Mouse (Mus musculus): Measurements from ENCODE around the gene Vill. TPM values are rescaled to one million over a fixed set of nuclear protein-coding genes. Genes with fewer than 3 reads are reported as not detected.

Gene Vill
- polyA plus RNA-seq, 1 experiment from 2014 or later = 13.7 TPM

DNA sequence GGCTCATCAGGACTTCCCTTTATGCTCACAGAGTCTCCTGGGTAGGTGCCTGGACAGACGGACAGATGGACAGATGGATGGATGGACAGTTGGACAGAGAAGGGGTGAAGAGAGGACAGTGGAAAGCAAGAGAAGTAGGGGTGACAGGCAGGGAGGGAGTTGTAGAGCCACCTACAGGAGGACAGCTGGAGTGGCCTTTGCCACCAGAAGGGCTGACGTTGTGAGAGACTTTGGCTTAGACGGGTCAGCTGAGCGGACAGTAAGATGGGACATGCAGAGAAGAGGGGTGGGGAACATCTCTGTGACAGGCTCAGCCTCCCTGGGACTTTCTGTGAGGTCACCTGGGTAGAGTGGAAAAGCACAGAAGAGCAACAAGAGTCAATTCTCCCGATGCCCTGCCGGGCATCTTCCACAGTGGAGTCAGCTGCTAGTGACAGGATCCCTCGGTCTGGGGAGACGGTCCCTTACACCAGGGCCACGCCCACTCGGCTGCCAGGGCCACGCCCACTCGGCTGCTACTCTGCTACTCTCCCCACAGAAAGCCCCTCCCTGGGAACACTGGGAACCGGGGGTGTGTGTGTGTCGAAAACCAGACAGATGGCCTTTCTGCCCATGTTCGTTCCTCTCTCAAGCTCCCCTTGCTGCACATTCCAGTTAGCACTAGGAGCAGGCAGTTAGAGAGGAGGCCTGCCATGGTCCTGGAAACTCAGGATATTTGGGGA is 47.8 kb downstream of the Vill start:
- no peak overlapping the region for H3K4me2 ChIP-seq (ENCODE audit: low read depth, low read length)
- no peak for ATAC-seq
- no peak overlapping the region for H3K27ac ChIP-seq (ENCODE audit: low read length)
- H3K36me3 ChIP-seq (ENCODE audit: control insufficient read depth, insufficient read depth, low read length) = no peaks in the 10 kb centered on the region
- H3K9me3 ChIP-seq (ENCODE audit: control insufficient read depth, low read length) = no peaks in the 10 kb centered on the region
- H3K4me1 ChIP-seq (ENCODE audit: control insufficient read depth, insufficient read depth, low read length) = peaks cover 5% of the 10 kb centered on the region; the same call in 1 of the 2 replicates
- H3K27me3 ChIP-seq (replicated peaks; ENCODE audit: control insufficient read depth, insufficient read depth, low read length) = no peaks in the 10 kb centered on the region
- H3K4me3 ChIP-seq (ENCODE audit: low read length) = no peak overlapping the region
- no peak overlapping the region for H3K9ac ChIP-seq (ENCODE audit: low read depth, low read length)
- 17% methylated on average over 15 of the region's 15 CpGs for WGBS

DNA sequence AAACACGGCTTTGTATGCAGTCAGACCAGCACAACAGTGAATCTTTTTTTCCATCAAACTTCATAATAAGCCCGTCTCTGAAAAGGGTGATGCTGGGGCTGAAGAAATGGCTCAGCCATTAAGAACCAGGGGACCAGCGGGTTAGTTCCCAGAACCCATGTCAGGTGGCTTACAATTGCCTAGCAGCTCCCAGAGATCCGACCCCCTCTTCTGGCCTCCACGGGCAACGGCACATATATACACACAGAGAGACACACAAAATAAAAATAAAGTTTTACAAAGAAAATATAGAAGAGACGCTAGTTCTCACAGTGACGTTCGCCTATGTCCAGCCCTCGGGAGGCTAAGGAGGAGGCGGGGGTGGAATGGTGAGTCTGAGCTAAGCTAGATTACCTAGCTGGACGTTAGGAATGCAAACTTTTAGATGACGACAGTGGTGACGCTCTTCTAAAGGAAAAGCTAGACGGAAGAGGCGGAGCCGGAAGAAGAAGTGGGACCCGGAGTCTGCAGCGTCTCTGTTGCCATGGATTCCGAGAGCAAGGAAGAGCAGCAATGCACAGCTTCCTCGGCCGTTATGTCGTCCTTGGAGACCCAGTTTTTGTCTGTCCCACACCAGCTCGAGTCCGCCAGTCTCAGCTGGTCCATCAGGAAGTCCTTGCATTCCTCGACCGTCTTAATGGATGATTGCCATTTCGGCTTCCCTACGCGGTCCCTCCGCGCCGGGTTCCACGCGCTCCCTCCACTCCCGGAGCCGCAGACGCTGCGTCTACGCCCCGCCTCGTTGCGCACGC is 49.6 kb downstream of the Vill start, which contains the start of gene Dlec1:
Gene Dlec1 (plus strand): TSS at position 487 of the 791 bp plus-strand sequence.
- H3K27me3 ChIP-seq (replicated peaks; ENCODE audit: control insufficient read depth, insufficient read depth, low read length) = no peaks in the 10 kb centered on the region
- peak within 1 kb of the TSS; percentile 50 for H3K9ac ChIP-seq (ENCODE audit: low read depth, low read length)
- H3K9me3 ChIP-seq (ENCODE audit: control insufficient read depth, low read length) = no peaks in the 10 kb centered on the region
- H3K4me2 ChIP-seq (ENCODE audit: low read depth, low read length) = peak within 1 kb of the TSS; percentile 84
- peak within 1 kb of the TSS; percentile 10; the same call in 1 of the 2 replicates for H3K27ac ChIP-seq (ENCODE audit: low read length)
- 3% methylated on average over 44 of the region's 44 CpGs for WGBS
- H3K36me3 ChIP-seq (ENCODE audit: control insufficient read depth, insufficient read depth, low read length) = no peaks in the 10 kb centered on the region
- peak; percentile 91 for ATAC-seq
- peaks cover 5% of the 10 kb centered on the region; the same call in 1 of the 2 replicates for H3K4me1 ChIP-seq (ENCODE audit: control insufficient read depth, insufficient read depth, low read length)
- H3K4me3 ChIP-seq (ENCODE audit: low read length) = peak within 1 kb of the TSS; percentile 65

DNA sequence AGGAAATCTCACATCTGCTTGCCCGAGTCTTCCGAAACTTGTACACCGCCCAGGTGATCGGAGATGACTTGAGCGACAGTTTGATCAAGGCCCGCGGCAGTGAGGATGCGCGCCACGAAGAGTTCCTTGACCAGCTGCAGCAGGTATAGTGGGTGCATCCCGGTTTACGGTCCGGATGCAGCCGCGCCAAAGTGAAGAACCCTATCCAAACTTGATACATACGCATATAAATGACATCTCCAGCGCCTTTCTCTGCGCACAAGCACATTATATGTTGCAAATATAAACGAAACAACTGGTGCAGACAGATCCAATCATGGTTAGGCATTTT is 50.2 kb downstream of the Vill start:
- ATAC-seq = no peak; the same call in 1 of the 2 replicates
- H3K27ac ChIP-seq (ENCODE audit: low read length) = no peak overlapping the region
- 4% methylated on average over 19 of the region's 19 CpGs for WGBS
- H3K9me3 ChIP-seq (ENCODE audit: control insufficient read depth, low read length) = 0 out of 2 replicates have a peak, but pooled peaks cover 3% of the 10 kb centered on the region
- no peaks in the 10 kb centered on the region for H3K27me3 ChIP-seq (replicated peaks; ENCODE audit: control insufficient read depth, insufficient read depth, low read length)
- peak overlapping the region; percentile 84 for H3K4me2 ChIP-seq (ENCODE audit: low read depth, low read length)
- H3K9ac ChIP-seq (ENCODE audit: low read depth, low read length) = peak overlapping the region; percentile 50
- H3K36me3 ChIP-seq (ENCODE audit: control insufficient read depth, insufficient read depth, low read length) = no peaks in the 10 kb centered on the region
- H3K4me1 ChIP-seq (ENCODE audit: control insufficient read depth, insufficient read depth, low read length) = peaks cover 5% of the 10 kb centered on the region; the same call in 1 of the 2 replicates
- H3K4me3 ChIP-seq (ENCODE audit: low read length) = peak overlapping the region; percentile 65

DNA sequence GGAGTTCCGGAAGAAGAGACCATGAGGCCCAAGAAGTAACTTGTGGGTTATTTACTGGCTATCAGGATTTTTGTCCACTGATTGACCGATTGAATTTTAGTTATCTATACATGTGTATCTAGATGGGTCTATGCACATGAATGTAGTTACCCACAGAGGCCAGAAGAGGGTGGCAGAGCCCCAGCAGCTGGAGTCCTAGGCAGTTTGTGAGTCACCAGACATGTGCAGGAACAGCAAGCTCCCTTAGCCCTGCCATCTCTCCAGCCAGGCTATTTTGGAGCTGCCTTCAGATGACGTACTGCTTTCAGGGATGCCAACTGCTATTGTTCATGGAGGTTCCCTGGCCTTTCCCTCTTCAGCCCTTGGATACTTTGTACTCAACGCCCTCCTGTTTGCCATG is 55.0 kb downstream of the Vill start:
- no peak for ATAC-seq
- WGBS = 92% methylated on average over 4 of the region's 4 CpGs
- Histone ChIP-seq H3K27me3 (replicated peaks; ENCODE audit: control insufficient read depth, insufficient read depth, low read length) (no peaks in the 10 kb centered on the region), H3K4me3 (ENCODE audit: low read length) (no peak overlapping the region), H3K4me2 (ENCODE audit: low read depth, low read length) (no peak overlapping the region), H3K27ac (ENCODE audit: low read length) (no peak overlapping the region), H3K4me1 (ENCODE audit: control insufficient read depth, insufficient read depth, low read length) (peaks cover 6% of the 10 kb centered on the region; the same call in 1 of the 2 replicates), H3K9me3 (ENCODE audit: control insufficient read depth, low read length) (0 out of 2 replicates have a peak, but pooled peaks cover 3% of the 10 kb centered on the region), H3K36me3 (ENCODE audit: control insufficient read depth, insufficient read depth, low read length) (no peaks in the 10 kb centered on the region), H3K9ac (ENCODE audit: low read depth, low read length) (no peak overlapping the region)

DNA sequence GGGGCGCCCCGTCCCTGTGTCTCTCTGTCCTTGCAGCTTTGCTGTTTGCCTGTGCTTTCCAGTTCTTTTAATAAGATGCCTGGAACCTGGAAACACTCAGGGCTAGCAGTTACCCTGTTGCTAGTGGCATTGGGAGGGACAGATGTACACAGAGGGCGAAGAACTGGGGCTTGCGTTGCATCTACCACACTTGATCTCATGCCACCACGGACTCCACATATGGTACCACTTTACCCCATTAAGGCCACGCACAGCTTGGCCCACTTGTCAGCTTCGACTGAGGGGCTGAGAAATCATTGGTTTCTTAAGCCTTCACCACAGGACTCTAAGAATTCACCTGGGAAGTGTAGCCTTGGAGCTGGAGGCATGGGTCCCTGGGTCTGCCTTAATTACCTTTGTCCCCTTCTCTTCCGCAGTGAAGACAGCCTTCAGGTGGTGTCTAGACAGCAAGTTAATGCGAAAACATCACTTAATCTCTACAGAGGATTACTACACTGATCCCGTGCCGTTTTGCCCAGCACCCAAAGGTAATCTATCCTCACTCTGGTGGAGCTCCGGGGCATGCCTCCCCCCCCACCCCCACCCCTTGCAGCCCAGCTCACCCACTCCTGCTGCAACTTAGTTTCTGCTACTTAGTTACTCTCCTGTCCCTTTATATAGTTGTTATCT is 57.2 kb downstream of the Vill start:
- Histone ChIP-seq H3K36me3 (ENCODE audit: control insufficient read depth, insufficient read depth, low read length) (no peaks in the 10 kb centered on the region), H3K9ac (ENCODE audit: low read depth, low read length) (no peak overlapping the region)
- WGBS = 63% methylated on average over 12 of the region's 12 CpGs

DNA sequence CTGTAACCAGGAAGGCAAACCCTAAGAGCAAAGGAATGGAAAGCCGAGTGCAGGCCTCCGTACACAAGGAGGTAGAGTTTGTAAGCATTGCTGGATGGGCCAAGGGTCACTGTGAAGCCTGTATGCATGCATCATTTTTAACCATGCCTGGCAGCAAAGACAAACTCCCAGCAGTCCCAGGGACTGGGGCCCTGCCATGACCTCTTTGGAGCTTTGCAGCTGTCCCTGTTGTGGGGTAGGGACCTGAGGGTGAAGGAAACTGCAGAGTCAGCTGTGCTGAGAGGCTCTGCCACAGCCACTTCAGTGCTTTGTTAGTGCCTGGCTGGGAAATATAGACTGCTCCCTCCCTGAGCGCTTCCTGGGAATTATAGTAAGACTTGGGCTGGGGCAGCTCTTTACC is 58.1 kb downstream of the Vill start:
- H3K9me3 ChIP-seq (ENCODE audit: control insufficient read depth, low read length) = 0 out of 2 replicates have a peak, but pooled peaks cover 3% of the 10 kb centered on the region
- H3K27me3 ChIP-seq (replicated peaks; ENCODE audit: control insufficient read depth, insufficient read depth, low read length) = no peaks in the 10 kb centered on the region
- H3K36me3 ChIP-seq (ENCODE audit: control insufficient read depth, insufficient read depth, low read length) = no peaks in the 10 kb centered on the region
- H3K27ac ChIP-seq (ENCODE audit: low read length) = no peak overlapping the region
- ATAC-seq = no peak
- H3K4me1 ChIP-seq (ENCODE audit: control insufficient read depth, insufficient read depth, low read length) = peaks cover 6% of the 10 kb centered on the region; the same call in 1 of the 2 replicates
- no peak overlapping the region for H3K4me2 ChIP-seq (ENCODE audit: low read depth, low read length)
- H3K9ac ChIP-seq (ENCODE audit: low read depth, low read length) = no peak overlapping the region
- WGBS = 40% methylated on average over 3 of the region's 3 CpGs
- no peak overlapping the region for H3K4me3 ChIP-seq (ENCODE audit: low read length)

More for the DNA sequence above, 57.2 kb downstream of the Vill start:
- Histone ChIP-seq H3K4me1 (ENCODE audit: control insufficient read depth, insufficient read depth, low read length) (peaks cover 6% of the 10 kb centered on the region; the same call in 1 of the 2 replicates), H3K27me3 (replicated peaks; ENCODE audit: control insufficient read depth, insufficient read depth, low read length) (no peaks in the 10 kb centered on the region), H3K27ac (ENCODE audit: low read length) (no peak overlapping the region), H3K9me3 (ENCODE audit: control insufficient read depth, low read length) (0 out of 2 replicates have a peak, but pooled peaks cover 3% of the 10 kb centered on the region), H3K4me3 (ENCODE audit: low read length) (no peak overlapping the region), H3K4me2 (ENCODE audit: low read depth, low read length) (no peak overlapping the region)
- no peak for ATAC-seq

DNA sequence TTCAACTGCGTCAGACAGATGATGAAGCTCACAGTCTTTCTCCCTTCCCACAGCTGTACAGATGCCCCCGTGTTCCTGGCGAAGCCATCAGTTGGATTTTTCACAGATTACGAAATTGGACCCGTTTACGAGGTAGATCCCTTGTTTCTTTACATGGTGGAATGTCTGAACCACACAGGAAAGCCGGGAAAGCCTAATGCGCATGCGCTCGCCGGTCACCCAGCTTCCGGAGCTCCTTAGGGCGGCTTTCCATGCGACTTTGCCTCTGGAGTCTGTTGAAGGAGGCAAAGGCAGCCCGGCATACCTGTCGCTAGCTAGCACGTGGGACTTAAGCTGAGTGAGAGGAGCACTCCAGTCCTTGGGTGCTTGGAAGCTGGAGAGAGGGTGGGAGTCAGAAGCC is 62.3 kb downstream of the Vill start:
- no peaks in the 10 kb centered on the region for H3K36me3 ChIP-seq (ENCODE audit: control insufficient read depth, insufficient read depth, low read length)
- H3K4me2 ChIP-seq (ENCODE audit: low read depth, low read length) = no peak overlapping the region
- no peak overlapping the region for H3K27ac ChIP-seq (ENCODE audit: low read length)
- peaks cover 6% of the 10 kb centered on the region; the same call in 1 of the 2 replicates for H3K4me1 ChIP-seq (ENCODE audit: control insufficient read depth, insufficient read depth, low read length)
- H3K27me3 ChIP-seq (replicated peaks; ENCODE audit: control insufficient read depth, insufficient read depth, low read length) = no peaks in the 10 kb centered on the region
- WGBS = 86% methylated on average over 17 of the region's 17 CpGs
- no peaks in the 10 kb centered on the region for H3K9me3 ChIP-seq (ENCODE audit: control insufficient read depth, low read length)
- no peak overlapping the region for H3K4me3 ChIP-seq (ENCODE audit: low read length)
- ATAC-seq = no peak
- no peak overlapping the region for H3K9ac ChIP-seq (ENCODE audit: low read depth, low read length)

DNA sequence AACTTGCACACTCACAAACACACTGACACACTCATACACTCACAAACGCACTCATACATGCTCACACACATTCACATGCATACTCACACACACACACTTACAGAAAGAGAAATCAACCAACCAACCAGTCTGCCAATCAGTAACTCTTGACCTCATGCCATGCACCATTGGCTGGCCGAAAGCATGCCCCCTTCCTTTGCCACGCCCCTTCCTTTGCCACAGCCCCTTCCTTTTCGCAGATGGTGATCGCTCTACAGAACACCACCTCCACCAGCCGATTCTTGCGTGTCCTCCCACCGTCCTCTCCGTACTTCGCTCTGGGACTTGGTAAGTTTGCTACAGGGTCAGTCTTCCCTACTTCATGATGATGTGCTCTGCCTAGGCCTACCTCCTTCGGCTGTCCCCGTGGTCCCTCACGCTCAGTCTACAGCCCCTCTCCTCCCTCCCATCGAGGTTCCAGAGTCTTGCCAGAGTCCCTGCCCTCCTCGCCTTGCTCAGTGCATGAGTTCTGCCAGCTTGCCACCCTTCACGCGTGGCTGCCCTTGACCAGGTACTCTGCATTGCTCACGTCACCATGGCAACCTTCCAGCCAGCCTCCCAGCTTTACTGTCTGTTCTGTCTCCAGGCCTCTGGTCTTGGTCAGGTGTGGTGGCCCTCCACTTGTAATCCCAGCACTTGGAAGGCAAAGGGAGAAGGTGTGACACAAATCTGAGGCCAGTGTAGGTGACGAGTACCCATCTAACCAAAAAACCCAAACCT is 67.0 kb downstream of the Vill start:
- no peaks in the 10 kb centered on the region for H3K36me3 ChIP-seq (ENCODE audit: control insufficient read depth, insufficient read depth, low read length)
- WGBS = 88% methylated on average over 19 of the region's 19 CpGs
- no peak overlapping the region for H3K27ac ChIP-seq (ENCODE audit: low read length)
- no peak overlapping the region for H3K4me2 ChIP-seq (ENCODE audit: low read depth, low read length)
- ATAC-seq = no peak
- H3K4me3 ChIP-seq (ENCODE audit: low read length) = no peak overlapping the region
- H3K4me1 ChIP-seq (ENCODE audit: control insufficient read depth, insufficient read depth, low read length) = no peaks in the 10 kb centered on the region
- no peak overlapping the region for H3K9ac ChIP-seq (ENCODE audit: low read depth, low read length)
- H3K27me3 ChIP-seq (replicated peaks; ENCODE audit: control insufficient read depth, insufficient read depth, low read length) = no peaks in the 10 kb centered on the region
- H3K9me3 ChIP-seq (ENCODE audit: control insufficient read depth, low read length) = no peaks in the 10 kb centered on the region

Data from intestine, embryonic 16.5 days (tissue).